ENCODE assay signal across 9 mouse cellular contexts in the genomic region with DNA sequence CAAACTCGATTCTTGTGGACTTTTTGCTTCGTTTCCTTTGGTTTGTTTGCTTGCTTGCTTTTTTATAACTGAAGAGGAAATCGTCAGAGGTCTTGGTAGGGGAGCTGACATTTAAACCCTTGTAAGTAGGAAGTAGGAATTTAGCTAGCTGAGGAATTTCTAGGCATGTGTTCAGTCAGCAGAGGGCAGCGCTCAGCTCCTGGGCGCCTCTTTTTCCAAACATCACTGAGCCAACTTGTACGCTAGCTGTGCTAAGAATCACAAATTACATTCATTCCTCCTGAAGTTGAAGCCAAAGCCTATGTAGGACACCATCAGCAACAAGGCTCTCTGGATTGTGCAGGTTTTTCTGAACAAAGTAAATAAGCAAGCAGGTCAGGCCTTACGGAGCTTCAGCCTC. TPM values are rescaled to one million over a fixed set of nuclear protein-coding genes. Genes with fewer than 3 reads are reported as not detected.
DNase-seq lines count a peak whose midpoint lies in the region; ATAC-seq and TF ChIP-seq lines count a peak whose summit lies in the region.
"Had no signal": no experiment of that assay in that cellular context is flagged by ENCODE, and none has a peak within 500 bp of the region (broad histone marks: within the 10 kb centered on the region; RNA-seq: fewer than 3 reads in every experiment).

No protein-coding gene starts in this region.

- ATAC-seq in kidney, embryonic 16.5 days (ENCODE audit: low FRiP score, low TSS enrichment), result no peak
- ATAC-seq in CD4-positive, CD25-positive, alpha-beta regulatory T cell, adult 4 months, result no peak

- TF ChIP-seq POLR2A in ES-Bruce4 (IDR thresholded peaks at IDR 0.05; ENCODE audit: insufficient read depth, low read length), result no peak

- peak; percentile 69 for TF ChIP-seq CTCF in ES-Bruce4 (IDR thresholded peaks at IDR 0.05; ENCODE audit: low read depth, low read length)

- H3K4me2 ChIP-seq in kidney, embryonic 16.5 days (replicated peaks; ENCODE audit: low read depth, low read length), result no peak overlapping the region
- H3K4me2 ChIP-seq: embryonic facial prominence, embryonic 12.5 days; limb, embryonic 15.5 days had no signal

- DNase-seq in kidney, adult 18-20 months, result peak; percentile 51
- peak; percentile 24 for DNase-seq in adrenal gland, postnatal 25 days
- DNase-seq in kidney, postnatal 36 days, result peak; percentile 54 to 73
- peak; percentile 68 to 70 for DNase-seq in right cerebral cortex, postnatal 10 days (ENCODE audit: low spot score in 2 of 2)

- no peak for TF ChIP-seq EP300 in ES-Bruce4 (IDR thresholded peaks at IDR 0.05; ENCODE audit: insufficient read depth, low read depth, low read length)

- no peaks in the 10 kb centered on the region for H3K27me3 ChIP-seq in kidney, embryonic 16.5 days (ENCODE audit: insufficient read depth, low read length)
- H3K27me3 ChIP-seq in ES-Bruce4 (ENCODE audit: control insufficient read depth, insufficient read depth, low read length, poor library complexity, severe bottlenecking), result no peaks in the 10 kb centered on the region
- H3K27me3 ChIP-seq: embryonic facial prominence, embryonic 12.5 days; limb, embryonic 15.5 days had no signal

- H3K27ac ChIP-seq in kidney, embryonic 16.5 days (ENCODE audit: low read length), result no peak overlapping the region
- H3K27ac ChIP-seq in ES-Bruce4 (ENCODE audit: insufficient read depth, low read length), result no peak overlapping the region
- H3K27ac ChIP-seq: embryonic facial prominence, embryonic 12.5 days; limb, embryonic 15.5 days had no signal

- no peaks in the 10 kb centered on the region for H3K36me3 ChIP-seq in kidney, embryonic 16.5 days (ENCODE audit: insufficient read depth, low read length)
- no peaks in the 10 kb centered on the region for H3K36me3 ChIP-seq in ES-Bruce4 (ENCODE audit: control insufficient read depth, insufficient read depth, low read length, poor library complexity, severe bottlenecking)
- H3K36me3 ChIP-seq: embryonic facial prominence, embryonic 12.5 days; limb, embryonic 15.5 days had no signal

- H3K4me3 ChIP-seq in kidney, embryonic 16.5 days (ENCODE audit: low read length), result no peak overlapping the region
- H3K4me3 ChIP-seq in ES-Bruce4 (ENCODE audit: low read depth, low read length), result no peak overlapping the region
- H3K4me3 ChIP-seq: embryonic facial prominence, embryonic 12.5 days; limb, embryonic 15.5 days had no signal

- H3K9me3 ChIP-seq in kidney, embryonic 16.5 days (ENCODE audit: low read length), result no peaks in the 10 kb centered on the region
- H3K9me3 ChIP-seq in ES-Bruce4 (replicated peaks; ENCODE audit: control insufficient read depth, insufficient read depth, low read length, poor library complexity, severe bottlenecking), result no peaks in the 10 kb centered on the region
- H3K9me3 ChIP-seq: embryonic facial prominence, embryonic 12.5 days; limb, embryonic 15.5 days had no signal

- WGBS in kidney, embryonic 16.5 days, result 30% methylated on average over 7 of the region's 7 CpGs

- peaks cover 19% of the 10 kb centered on the region for H3K4me1 ChIP-seq in kidney, embryonic 16.5 days (ENCODE audit: insufficient read depth, low read length)
- no peaks in the 10 kb centered on the region for H3K4me1 ChIP-seq in ES-Bruce4 (ENCODE audit: control insufficient read depth, insufficient read depth, low read length)
- H3K4me1 ChIP-seq: embryonic facial prominence, embryonic 12.5 days; limb, embryonic 15.5 days had no signal

- no peak overlapping the region for H3K9ac ChIP-seq in kidney, embryonic 16.5 days (replicated peaks; ENCODE audit: low read length)
- H3K9ac ChIP-seq in ES-Bruce4 (ENCODE audit: low read depth, poor library complexity, severe bottlenecking), result no peak overlapping the region
- H3K9ac ChIP-seq: embryonic facial prominence, embryonic 12.5 days; limb, embryonic 15.5 days had no signal

RNA-seq across cellular contexts. Expression of a gene that starts 7.4 kb away (rescaled TPM):
- 1.8 and 2.0 TPM in 2 replicates for polyA plus RNA-seq in kidney, embryonic 16.5 days (2015; fragmentation: Nextera tagmentation; extraction: Ambion mirVana)
- 1.4 and 1.8 TPM in 2 replicates for polyA plus RNA-seq in ES-Bruce4 (2011; ENCODE audit: insufficient read depth, insufficient read length, low read depth, missing spikeins)
- total RNA-seq in adrenal gland, postnatal 25 days (2021), result 5.6 and 5.8 TPM in 2 replicates
- polyA plus RNA-seq in CD4-positive, CD25-positive, alpha-beta regulatory T cell, adult 4 months (2017; shearing (Covaris generic)), result not detected
